Mouse (Mus musculus) liver, adult 2 months (tissue): ENCODE measurements at regions not wholly inside any gene's neighbourhood (a gene's known extent, or its start where the extent isn't known, plus 50 kb on each side); places are given as distances from the start of the nearest gene placed in this dataset.

Experiments used
- CTCF ChIP-seq: fragments of 200-500 bp; IDR thresholded peaks from 2 replicates; pipeline ENCODE4 v1.5.1; 2011; ENCODE audit warnings: low read depth, low read length, control low read depth
- POLR2A ChIP-seq: fragments of 200-500 bp; IDR thresholded peaks from 2 replicates; pipeline ENCODE4 v1.6.1; 2011; ENCODE audit warnings: low read length, control low read depth; ENCODE audit not compliant: insufficient read depth; ENCODE audit errors: extremely low read depth

DNA sequence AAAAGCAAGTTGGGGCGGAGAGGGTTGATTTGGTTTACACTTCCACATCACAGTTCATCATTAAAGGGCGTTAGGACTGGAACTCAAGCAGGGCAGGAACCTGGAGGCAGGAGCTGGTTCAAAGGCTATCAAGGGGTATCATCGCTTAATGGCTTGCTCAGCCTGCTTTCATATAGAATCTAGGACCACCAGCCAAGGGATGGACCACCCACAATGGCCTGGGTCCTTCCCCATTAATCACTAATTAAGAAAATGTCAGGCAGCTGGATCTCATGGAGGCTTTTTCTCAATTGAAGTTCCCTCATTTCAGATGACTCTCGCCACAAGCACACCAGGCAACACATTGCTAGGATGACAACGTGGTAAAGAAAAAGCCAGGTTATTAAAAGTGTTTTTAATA, 150.4 kb downstream of the Dad1 start:
- TF ChIP-seq CTCF (no peak), POLR2A (no peak)
